Comparison of ENCODE assay signal across 9 mouse cellular contexts in the genomic region with DNA sequence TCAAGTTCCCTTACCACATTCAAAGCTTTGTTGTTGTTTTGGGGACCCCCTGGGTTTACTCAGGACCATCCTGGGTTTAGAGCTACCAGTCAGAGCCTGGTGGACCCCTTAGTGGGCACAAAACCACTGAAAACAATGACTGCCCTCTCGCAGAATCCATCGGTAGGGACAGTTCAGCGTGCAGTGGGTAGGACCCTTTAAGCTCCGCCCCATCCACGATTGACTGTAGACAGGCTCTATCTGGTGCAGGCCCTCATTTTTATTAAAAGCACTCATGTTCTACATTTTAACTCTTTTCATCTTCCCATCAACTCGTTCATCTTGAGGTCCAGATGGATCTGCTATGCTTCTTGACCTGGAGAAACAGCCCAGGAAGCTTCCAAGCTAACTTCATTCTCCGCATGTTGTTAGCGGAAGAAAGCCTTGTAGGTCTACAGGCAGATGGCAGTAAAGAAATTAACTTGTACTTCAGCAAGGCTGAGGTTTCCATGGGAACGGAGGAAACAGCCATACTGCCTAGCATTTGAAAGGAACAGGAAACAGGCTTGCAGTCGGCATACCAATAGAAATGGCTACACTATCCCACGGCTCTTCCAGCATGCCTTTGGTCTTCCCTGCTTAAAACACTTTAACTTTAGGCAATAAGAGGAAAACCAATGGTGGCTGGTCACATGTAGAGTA. TPM values are rescaled to one million over a fixed set of nuclear protein-coding genes. Genes with fewer than 3 reads are reported as not detected.
DNase-seq lines count a peak whose midpoint lies in the region; ATAC-seq and TF ChIP-seq lines count a peak whose summit lies in the region.
"Had no signal": no experiment of that assay in that cellular context is flagged by ENCODE, and none has a peak within 500 bp of the region (broad histone marks: within the 10 kb centered on the region; RNA-seq: fewer than 3 reads in every experiment).

No protein-coding gene starts in this region.

- H3K9ac ChIP-seq in heart, embryonic 16.5 days (ENCODE audit: low read length), result no peak overlapping the region
- no peak overlapping the region; the same call in 1 of the 2 replicates for H3K9ac ChIP-seq in hindbrain, embryonic 11.5 days (ENCODE audit: low read depth, low read length)
- no peak overlapping the region for H3K9ac ChIP-seq in neural tube, embryonic 12.5 days

- no peak overlapping the region for H3K4me2 ChIP-seq in heart, embryonic 16.5 days (ENCODE audit: low read depth, low read length)
- H3K4me2 ChIP-seq in hindbrain, embryonic 11.5 days (replicated peaks; ENCODE audit: low read depth, low read length), result 0 out of 2 replicates have a peak overlapping the region, but pooled peaks have one; percentile 13
- peak overlapping the region; percentile 37 for H3K4me2 ChIP-seq in neural tube, embryonic 12.5 days (replicated peaks)

- no peak overlapping the region for H3K27ac ChIP-seq in heart, embryonic 16.5 days (ENCODE audit: low read length)
- H3K27ac ChIP-seq in cortical plate, adult 2 months (ENCODE audit: insufficient read depth, low read length), result no peak overlapping the region
- peak overlapping the region; percentile 48; the same call in 1 of the 2 replicates for H3K27ac ChIP-seq in hindbrain, embryonic 11.5 days (ENCODE audit: low read depth, low read length)
- no peak overlapping the region for H3K27ac ChIP-seq in neural tube, embryonic 12.5 days
- H3K27ac ChIP-seq in heart, embryonic 10.5 days, result no peak overlapping the region

- ATAC-seq in heart, embryonic 16.5 days (replicated peaks; ENCODE audit: extremely low read depth, insufficient read depth, low FRiP score), result peak; percentile 58
- peak; percentile 92 for ATAC-seq in hindbrain, embryonic 11.5 days (ENCODE audit: low FRiP score)
- ATAC-seq in neural tube, embryonic 12.5 days (ENCODE audit: low FRiP score, low read depth), result peak; percentile 93

- intact Hi-C loops in heart, postnatal 25 days (cut with DNase I), result no loop called here

- DNase-seq in heart, postnatal 25 days (ENCODE audit: low spot score), result no peak
- DNase-seq in hindbrain, embryonic 11.5 days (ENCODE audit: low spot score), result peak; percentile 79
- DNase-seq in layer of hippocampus, postnatal 14 days (ENCODE audit: low spot score in 2 of 2), result peak; percentile 35 to 71
- DNase-seq in thymus, postnatal 36 days, result no peak
- no peak for DNase-seq in heart, embryonic 10.5 days (ENCODE audit: low spot score)

- no peaks in the 10 kb centered on the region for H3K9me3 ChIP-seq in heart, embryonic 16.5 days (replicated peaks; ENCODE audit: control insufficient read depth, low read length)
- H3K9me3 ChIP-seq in hindbrain, embryonic 11.5 days (ENCODE audit: control insufficient read depth, low read length), result no peaks in the 10 kb centered on the region
- H3K9me3 ChIP-seq in neural tube, embryonic 12.5 days, result no peaks in the 10 kb centered on the region
- no peaks in the 10 kb centered on the region for H3K9me3 ChIP-seq in heart, embryonic 10.5 days

- H3K4me3 ChIP-seq in heart, embryonic 16.5 days (ENCODE audit: low read length), result no peak overlapping the region
- H3K4me3 ChIP-seq in cortical plate, adult 2 months (ENCODE audit: insufficient read depth, low read length), result no peak overlapping the region
- no peak overlapping the region for H3K4me3 ChIP-seq in hindbrain, embryonic 11.5 days (ENCODE audit: low read depth, low read length)
- no peak overlapping the region for H3K4me3 ChIP-seq in neural tube, embryonic 12.5 days
- no peak overlapping the region for H3K4me3 ChIP-seq in heart, embryonic 10.5 days
- H3K4me3 ChIP-seq: erythroblast, embryonic 14.5 days had no signal

- TF ChIP-seq CTCF in cortical plate, adult 2 months (IDR thresholded peaks at IDR 0.05; ENCODE audit: extremely low read depth, insufficient read depth, low read length), result peak; percentile 9; the same call in 1 of the 2 replicates

- H3K27me3 ChIP-seq in heart, embryonic 16.5 days (ENCODE audit: control insufficient read depth, insufficient read depth, low read length), result peaks cover 18% of the 10 kb centered on the region
- no peaks in the 10 kb centered on the region for H3K27me3 ChIP-seq in hindbrain, embryonic 11.5 days (ENCODE audit: control insufficient read depth, insufficient read depth, low read length)
- no peaks in the 10 kb centered on the region for H3K27me3 ChIP-seq in neural tube, embryonic 12.5 days (replicated peaks)
- peaks cover 84% of the 10 kb centered on the region for H3K27me3 ChIP-seq in heart, embryonic 10.5 days (ENCODE audit: insufficient read depth, poor library complexity, severe bottlenecking)

- TF ChIP-seq POLR2A in cortical plate, adult 2 months (IDR thresholded peaks at IDR 0.05; ENCODE audit: extremely low read depth, insufficient read depth, low read length), result no peak

- H3K4me1 ChIP-seq in heart, embryonic 16.5 days (ENCODE audit: control insufficient read depth, insufficient read depth, low read length), result no peaks in the 10 kb centered on the region
- peaks cover 2% of the 10 kb centered on the region; the same call in 1 of the 2 replicates for H3K4me1 ChIP-seq in cortical plate, adult 2 months (ENCODE audit: control insufficient read depth, insufficient read depth, low read length)
- H3K4me1 ChIP-seq in hindbrain, embryonic 11.5 days (replicated peaks; ENCODE audit: control insufficient read depth, insufficient read depth, low read length), result no peaks in the 10 kb centered on the region
- 0 out of 2 replicates have a peak, but pooled peaks cover 7% of the 10 kb centered on the region for H3K4me1 ChIP-seq in neural tube, embryonic 12.5 days
- no peaks in the 10 kb centered on the region for H3K4me1 ChIP-seq in heart, embryonic 10.5 days

- WGBS in heart, embryonic 16.5 days, result 45% methylated on average over 11 of the region's 11 CpGs
- 26% methylated on average over 11 of the region's 11 CpGs for WGBS in hindbrain, embryonic 11.5 days
- 17% methylated on average over 11 of the region's 11 CpGs for WGBS in neural tube, embryonic 12.5 days
- 55% methylated on average over 11 of the region's 11 CpGs for WGBS in heart, embryonic 10.5 days

- no peaks in the 10 kb centered on the region for H3K36me3 ChIP-seq in heart, embryonic 16.5 days (ENCODE audit: control insufficient read depth, insufficient read depth)
- no peaks in the 10 kb centered on the region for H3K36me3 ChIP-seq in hindbrain, embryonic 11.5 days (ENCODE audit: control insufficient read depth, insufficient read depth, low read length)
- H3K36me3 ChIP-seq in neural tube, embryonic 12.5 days, result no peaks in the 10 kb centered on the region
- H3K36me3 ChIP-seq in heart, embryonic 10.5 days, result no peaks in the 10 kb centered on the region

RNA-seq across cellular contexts. Expression of gene Limch1, which starts 14.9 kb away (rescaled TPM):
- polyA plus RNA-seq in heart, embryonic 16.5 days (2015; fragmentation: Nextera tagmentation; extraction: Ambion mirVana), result 22.2 and 31.3 TPM in 2 replicates
- 100 to 1,000 TPM; 210 to 274 TPM for total RNA-seq in heart, postnatal 25 days (2021)
- 51.1 and 56.3 TPM in 2 replicates for polyA plus RNA-seq in cortical plate, adult 2 months (2012; rRNA removed)
- 60.7 and 81.7 TPM in 2 replicates for polyA plus RNA-seq in hindbrain, embryonic 11.5 days (2014; fragmentation: Nextera tagmentation; extraction: Ambion mirVana)
- total RNA-seq in layer of hippocampus, postnatal 14 days (2021), result 100 to 1,000 TPM; 111 to 115 TPM
- polyA plus RNA-seq in neural tube, embryonic 12.5 days (2016; fragmentation: Nextera tagmentation; extraction: Ambion mirVana), result 59.8 and 63.7 TPM in 2 replicates
- 20.8 and 30.1 TPM in 2 replicates for polyA plus RNA-seq in heart, embryonic 10.5 days (2016; fragmentation: Nextera tagmentation; extraction: Ambion mirVana)
- polyA plus RNA-seq: erythroblast, embryonic 14.5 days had no signal

RNA-seq across cellular contexts. Expression of gene Uchl1, which starts 54.9 kb away (rescaled TPM):
- polyA plus RNA-seq in heart, embryonic 16.5 days (2015; fragmentation: Nextera tagmentation; extraction: Ambion mirVana), result 76.8 and 84.3 TPM in 2 replicates
- 1 to 10 TPM; 7.4 to 8.2 TPM for total RNA-seq in heart, postnatal 25 days (2021)
- polyA plus RNA-seq in cortical plate, adult 2 months (2012; rRNA removed), result 1,141 and 1,161 TPM in 2 replicates
- polyA plus RNA-seq in hindbrain, embryonic 11.5 days (2014; fragmentation: Nextera tagmentation; extraction: Ambion mirVana), result 421 and 428 TPM in 2 replicates
- 1,000 to 10,000 TPM; 1,065 to 1,083 TPM for total RNA-seq in layer of hippocampus, postnatal 14 days (2021)
- polyA plus RNA-seq in neural tube, embryonic 12.5 days (2016; fragmentation: Nextera tagmentation; extraction: Ambion mirVana), result 696 and 765 TPM in 2 replicates
- polyA plus RNA-seq in heart, embryonic 10.5 days (2016; fragmentation: Nextera tagmentation; extraction: Ambion mirVana), result 93.3 and 116 TPM in 2 replicates
- polyA plus RNA-seq: erythroblast, embryonic 14.5 days had no signal

Comparison
In these comparisons a context has a peak if more than half of its experiments do, and no peak if none do; other contexts are left out.
1. DNase-seq: peak in hindbrain, embryonic 11.5 days (single experiment) and layer of hippocampus, postnatal 14 days (2 of 2); none in heart, postnatal 25 days (single experiment), thymus, postnatal 36 days (0 of 2) and heart, embryonic 10.5 days (single experiment).
2. Peak in every context shown above with its lines, with median percentiles within 50 percentile points of each other: ATAC-seq.